Mouse (Mus musculus): ENCODE measurements at regions not wholly inside any gene's neighbourhood (a gene's known extent, or its start where the extent isn't known, plus 50 kb on each side); places are given as distances from the start of the nearest gene placed in this dataset.

DNA sequence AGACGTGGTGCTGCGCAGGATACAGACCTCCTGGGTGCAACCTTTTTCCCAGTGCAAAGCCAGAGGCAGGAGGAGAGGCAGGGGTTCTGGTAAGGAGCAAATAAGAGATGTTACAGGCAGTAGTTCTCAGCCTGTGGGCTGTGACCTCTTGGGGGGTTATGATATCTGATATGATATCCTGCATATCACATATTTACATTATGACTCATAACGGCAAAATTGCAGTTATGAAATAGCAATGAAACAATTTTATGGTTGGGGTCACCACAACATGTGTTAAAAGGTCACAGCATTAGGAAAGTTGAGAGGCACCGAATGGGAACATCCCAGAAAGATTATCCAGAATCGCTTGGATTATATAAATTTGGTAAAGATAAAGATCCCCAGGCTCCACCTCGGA lies 502.8 kb upstream of the Adam5 start:
- TF ChIP-seq POLR2A (IDR thresholded peaks at IDR 0.05; ENCODE audit: control insufficient read depth, extremely low read depth, insufficient read depth, low read length, poor library complexity) (no peak), CTCF (IDR thresholded peaks at IDR 0.05; ENCODE audit: borderline replicate concordance, control insufficient read depth, extremely low read depth, insufficient read depth, low read length, poor library complexity) (no peak)
